Mouse (Mus musculus) liver, adult (tissue): Measurements from ENCODE around the gene Paox.

Experiments used
- GATA4 ChIP-seq: IDR thresholded peaks from 2 replicates; pipeline ENCODE4 v1.6.1; 2014; ENCODE audit warnings: mild to moderate bottlenecking, low read length; ENCODE audit not compliant: insufficient replicate concordance

Paox gene

DNA sequence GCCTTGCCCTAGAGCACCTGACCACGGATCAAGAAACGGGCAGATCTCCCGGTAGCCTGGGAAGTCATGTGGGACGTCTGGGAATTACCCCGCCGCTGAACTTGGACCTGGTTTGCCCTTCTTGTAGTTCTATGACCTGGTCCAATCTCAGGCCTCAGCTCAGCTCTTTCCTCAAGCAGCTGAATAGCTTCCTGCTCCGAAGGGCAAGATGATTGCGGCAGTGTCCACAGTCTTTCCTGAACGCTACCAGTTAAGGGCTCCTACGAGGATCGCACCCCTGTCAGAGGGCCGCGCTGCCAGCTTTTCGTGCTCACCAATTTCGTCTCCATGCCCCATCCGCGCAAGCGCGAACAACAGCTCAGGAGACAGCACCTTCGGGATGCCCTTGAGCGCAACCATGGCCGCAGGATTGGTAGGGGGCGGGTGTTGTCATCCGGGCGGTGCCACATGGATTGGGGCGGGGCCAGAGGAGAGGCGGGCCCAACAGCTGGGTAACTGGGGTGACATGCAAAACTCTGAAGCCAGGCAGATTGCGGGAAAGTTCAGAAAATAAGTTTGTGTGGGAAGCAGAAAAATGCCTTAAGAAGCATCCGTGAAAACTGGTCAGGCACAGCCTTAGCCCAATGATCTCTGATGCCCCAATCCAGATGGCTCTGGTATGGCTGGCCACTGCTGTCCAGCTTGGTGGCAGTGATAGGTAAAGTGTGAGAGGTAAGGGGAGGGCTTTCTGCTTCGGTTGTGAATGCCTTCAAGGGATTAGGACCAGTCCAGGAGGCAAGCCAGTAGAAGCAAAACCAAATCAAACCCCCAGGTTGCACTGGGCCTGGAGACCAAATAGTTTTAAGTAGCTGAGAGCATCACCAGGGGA, 13.4 kb upstream of the Paox start, which contains the start of gene Fuom:
TSS of gene Fuom (minus strand) at position 449 of the 868 bp plus-strand sequence.
- no peak for TF ChIP-seq GATA4

GRCm38 (mm10) chr7:140104009-140104408, 11.6 kb upstream of the Paox start:
- no peak for TF ChIP-seq GATA4

DNA sequence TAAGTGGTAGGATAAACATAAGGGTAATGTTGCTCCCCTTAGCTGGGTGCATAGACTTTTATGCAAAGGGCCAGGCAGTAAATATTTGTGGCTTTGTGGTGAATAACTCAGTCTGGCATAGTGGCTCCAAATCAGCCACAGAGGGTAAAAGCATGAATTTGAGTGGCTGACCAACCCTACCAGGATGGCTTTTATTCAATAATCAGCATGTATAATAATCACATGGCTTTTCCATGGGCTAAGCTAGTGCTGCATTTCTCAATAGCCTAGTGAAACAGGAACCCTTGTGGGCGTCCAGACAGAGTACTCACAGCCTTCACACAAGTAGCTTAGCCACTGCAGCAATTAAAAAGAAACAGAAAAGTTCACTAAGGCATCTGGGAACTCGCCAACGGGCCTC, 3.7 kb upstream of the Paox start:
- no peak for TF ChIP-seq GATA4

DNA sequence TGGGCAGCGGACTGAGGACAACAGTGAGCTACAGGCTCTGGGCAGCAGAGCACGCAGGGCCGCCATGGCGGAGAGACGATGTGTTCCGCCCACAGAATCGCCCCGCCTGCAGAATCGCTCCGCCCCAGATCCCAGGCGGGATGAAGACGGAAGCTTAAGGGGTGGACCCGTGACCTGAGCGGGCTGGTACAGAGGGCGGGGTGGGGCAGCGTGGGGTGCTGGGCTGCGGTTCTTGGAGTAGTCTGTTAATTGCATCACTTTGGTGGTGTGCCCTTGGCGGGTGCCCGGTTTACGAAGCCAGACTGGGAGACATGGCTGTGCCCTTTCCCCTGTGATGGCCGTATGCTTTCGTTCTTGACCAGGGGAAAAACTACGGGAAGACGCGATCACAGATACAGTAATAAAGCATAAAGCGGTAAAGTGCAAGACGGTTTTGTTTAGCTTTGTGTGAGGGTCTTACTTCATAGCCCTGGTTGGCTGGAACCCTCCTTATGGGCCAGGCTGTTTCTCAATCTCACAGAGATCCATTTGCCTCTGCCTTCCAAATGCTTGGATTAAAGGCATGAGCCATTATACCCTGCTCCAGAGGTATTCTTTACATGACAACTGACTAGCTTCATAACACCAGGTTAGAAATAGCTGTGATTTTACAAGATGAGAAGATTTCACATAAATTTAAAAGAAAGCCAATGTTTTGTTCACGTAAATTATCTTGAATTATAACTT, 893 bp downstream of the Paox start, which contains the start of gene Echs1:
TSS of gene Echs1 (minus strand) at position 148 of the 726 bp plus-strand sequence.
- peak; percentile 10; the same call in 1 of the 2 replicates for TF ChIP-seq GATA4

DNA sequence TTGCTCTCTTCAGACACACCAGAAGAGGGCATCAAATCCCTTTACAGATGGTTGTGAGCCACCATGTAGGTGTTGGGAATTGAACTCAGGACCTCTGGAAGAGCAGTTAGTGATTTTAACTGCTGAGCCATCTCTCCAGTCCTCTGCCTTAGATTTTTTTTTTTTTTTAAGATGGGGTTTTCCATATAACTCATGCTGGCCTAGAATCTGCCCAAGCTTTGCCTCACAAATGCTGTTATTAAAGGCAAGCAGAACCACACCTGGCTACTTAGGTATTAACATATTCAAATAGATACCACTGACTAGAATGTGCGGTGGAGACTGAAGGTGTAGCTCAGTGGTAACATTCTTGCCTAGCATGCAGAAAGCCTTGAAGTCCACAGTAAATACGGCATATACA, 4.9 kb downstream of the Paox start:
- no peak for TF ChIP-seq GATA4

DNA sequence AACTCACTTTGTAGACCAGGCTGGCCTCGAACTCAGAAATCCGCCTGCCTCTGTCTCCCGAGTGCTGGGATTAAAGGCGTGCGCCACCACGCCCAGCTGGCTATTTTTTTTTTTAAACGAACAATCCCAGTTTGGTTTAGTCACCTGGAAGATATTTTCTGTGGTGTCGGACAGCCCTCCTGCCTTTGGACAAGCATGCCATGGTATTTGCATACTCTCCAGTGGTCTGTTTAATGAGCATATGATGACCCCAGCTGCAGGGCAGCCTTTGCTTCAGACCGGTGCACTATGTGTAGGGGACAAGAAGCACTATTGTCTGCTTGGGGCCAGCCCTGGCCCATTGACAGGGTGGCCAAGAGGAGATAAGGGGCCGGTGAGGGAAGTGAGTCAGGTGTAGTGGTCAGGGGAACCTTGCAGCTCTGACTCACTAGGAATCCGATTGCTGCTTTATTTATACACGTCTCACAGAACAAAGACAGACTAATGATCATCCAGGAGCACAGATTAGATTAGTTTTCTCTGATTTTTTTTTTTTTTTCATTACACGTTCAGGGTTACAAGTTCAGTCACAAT, 5.8 kb downstream of the Paox start:
- no peak for TF ChIP-seq GATA4

DNA sequence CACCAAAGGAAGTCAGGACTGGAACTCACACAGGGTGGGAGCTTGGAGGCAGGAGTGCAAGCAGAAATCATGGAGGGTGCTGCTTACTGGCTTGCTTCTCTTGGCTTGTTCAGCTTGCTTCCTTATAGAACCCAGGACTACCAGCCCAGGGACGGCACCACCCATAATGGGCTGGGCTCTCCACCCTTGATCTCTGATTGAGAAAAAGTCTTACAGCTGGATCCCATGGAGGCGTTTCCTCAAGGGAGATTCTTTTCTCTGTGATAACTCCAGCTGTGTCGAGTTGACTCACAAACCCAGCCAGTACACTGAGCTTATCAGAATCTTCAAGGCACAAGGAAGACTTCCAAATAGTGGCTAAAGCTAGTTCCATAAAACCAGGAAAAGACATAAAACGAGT, 7.2 kb downstream of the Paox start:
- TF ChIP-seq GATA4: no peak

DNA sequence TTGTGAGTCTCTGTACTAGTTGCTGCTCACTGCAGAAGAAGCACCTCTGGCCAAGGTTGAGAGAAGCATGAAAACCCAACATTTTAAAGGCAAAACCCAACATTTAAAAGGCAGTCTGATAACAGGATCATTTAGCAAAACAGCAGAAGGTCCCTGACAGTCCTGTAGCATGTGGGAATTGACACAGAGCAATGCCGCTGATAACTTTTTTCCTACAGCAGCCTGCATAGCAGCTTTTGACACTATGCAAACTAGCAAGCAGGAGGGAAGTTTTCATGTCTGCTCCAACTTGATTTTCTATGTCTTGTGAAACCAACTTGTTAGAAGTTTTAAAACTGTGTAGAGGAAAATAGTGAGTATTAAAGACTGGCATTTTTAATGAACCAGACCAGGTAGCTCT, 8.8 kb downstream of the Paox start:
- no peak for TF ChIP-seq GATA4

DNA sequence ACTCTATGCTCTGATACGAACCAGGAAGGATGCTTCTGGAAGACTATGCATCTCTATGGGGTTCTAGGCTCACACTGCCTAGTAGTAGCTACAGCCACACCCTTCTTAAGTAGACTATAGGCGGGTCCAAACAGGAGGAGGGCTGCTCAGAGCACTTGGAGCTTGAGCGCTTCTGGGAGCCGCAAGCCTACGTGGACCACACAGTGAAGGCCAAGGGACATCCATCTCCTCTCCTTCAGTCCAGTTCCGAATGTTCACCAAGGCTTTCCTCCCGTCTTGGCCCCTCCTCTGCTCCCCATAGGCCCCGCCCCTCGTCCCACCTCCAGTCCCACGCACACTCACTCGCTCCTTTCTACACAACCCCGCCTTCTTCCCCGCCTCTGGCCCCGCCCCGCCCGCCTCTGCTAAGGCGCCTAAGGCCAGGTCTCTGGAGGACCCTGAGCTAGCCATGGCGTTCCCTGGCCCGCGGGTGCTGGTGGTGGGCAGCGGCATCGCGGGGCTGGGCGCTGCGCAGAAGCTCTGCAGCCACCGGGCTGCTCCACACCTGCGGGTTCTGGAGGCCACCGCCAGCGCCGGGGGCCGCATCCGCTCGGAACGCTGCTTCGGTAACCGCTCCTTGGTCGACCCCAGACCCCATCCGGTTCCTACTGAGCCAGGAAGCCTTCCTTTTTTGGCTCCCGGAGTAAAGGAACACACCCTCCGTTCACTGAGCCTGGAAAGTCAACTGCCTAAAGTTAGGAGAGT, 9.9 kb downstream of the Paox start:
- no peak for TF ChIP-seq GATA4

DNA sequence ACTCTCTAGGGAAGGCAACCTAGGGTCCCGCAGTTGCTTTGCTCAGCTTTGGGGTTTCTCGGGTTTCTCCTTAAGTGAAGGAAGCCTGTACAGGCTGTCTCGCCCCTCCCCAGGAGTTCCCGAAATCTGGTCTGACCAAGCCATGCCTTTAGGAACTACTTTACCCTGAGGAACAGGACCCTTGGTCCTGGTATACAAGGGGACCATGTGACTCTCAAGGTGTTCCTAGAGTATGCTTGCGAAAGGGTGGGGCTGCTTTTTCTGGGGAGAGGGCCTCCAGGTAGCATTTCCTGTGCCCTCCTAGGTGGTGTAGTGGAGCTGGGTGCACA, 10.4 kb downstream of the Paox start:
- no peak for TF ChIP-seq GATA4

- TF ChIP-seq GATA4: no peak
Observed at GRCm38 (mm10) chr7:140126934-140127333, 11.3 kb downstream of the Paox start.

- no peak for TF ChIP-seq GATA4
Observed at GRCm38 (mm10) chr7:140127911-140128310, 12.3 kb downstream of the Paox start.

DNA sequence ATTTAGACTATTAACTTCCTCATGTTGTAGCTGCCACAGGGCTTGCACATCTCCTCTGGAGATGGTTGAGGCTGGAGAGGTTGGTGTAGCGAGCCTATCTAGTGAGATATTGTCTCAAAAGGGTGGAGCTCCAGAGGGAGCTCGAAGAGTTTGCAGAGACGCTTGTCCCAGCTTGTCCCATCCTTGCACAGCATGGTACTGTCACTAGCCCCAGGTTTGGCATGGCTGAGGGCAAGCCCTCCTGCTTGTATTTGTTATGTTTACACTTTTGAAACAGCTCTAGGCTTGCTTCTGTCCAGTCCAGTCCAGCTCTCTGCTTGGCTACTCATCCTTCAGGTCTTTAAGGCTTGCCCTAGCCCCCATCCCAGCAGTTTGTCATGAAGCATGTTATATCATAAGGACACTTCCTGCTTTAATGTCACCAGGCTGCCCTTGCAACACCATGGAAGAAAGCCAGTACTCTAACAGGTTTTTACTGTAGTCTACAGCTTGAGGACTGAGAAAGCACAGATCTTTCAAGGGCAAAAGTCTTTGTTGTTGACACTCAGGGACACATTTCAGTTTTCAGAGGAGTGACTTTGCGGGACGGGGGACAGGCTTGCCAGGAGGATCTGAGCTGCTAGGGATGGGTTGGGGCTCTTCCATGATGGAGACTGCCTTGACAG, 19.6 kb downstream of the Paox start:
- no peak for TF ChIP-seq GATA4

GRCm38 (mm10) chr7:140137135-140138020, 21.8 kb downstream of the Paox start, which contains the start of gene Mtg1:
Gene Mtg1 (plus strand): TSS chr7:140137564.
- TF ChIP-seq GATA4: 0 out of 2 replicates have a peak, but pooled peaks have one; percentile 72
